Mouse (Mus musculus): ENCODE data around the gene Gm21789.
"Not testable (repeated sequence)": the region's sequence is repeated elsewhere in the genome, so short reads cannot be mapped to it uniquely, and the experiment has no call there.

Gm21789 gene

GRCm38 (mm10) chrX:32941468-32941867, at the start of gene Gm21789:
Gm21789 (plus strand) TSS chrX:32941768.
- DNase-seq (ENCODE audit: low read depth, low spot score), result not testable (repeated sequence)

DNA sequence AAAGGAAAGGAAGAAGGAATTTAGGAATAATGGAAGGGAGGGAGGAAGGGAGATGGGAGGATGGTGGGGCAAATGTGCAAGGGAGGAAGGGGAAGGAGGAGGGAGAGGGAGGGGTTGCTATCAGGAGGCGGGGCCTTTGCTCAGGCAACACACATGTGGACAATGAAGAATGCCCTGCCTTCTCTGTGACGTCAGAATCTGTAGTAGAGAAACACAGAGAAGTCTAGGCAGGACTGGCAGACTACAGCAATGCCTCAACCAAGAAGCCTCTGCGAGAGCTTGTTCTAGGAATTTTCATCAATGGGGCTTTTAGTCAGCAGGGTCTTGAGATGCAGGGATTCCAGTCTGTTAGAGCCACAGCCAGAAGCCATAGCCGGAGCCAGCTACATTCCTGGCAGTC, 47.2 kb upstream of the Gm21789 start, which contains the start of gene Btbd35f30:
Gene Btbd35f30, plus strand, starts transcription at position 301 of the 400 bp plus-strand sequence.
- DNase-seq (ENCODE audit: low read depth, low spot score), result not testable (repeated sequence)

DNA sequence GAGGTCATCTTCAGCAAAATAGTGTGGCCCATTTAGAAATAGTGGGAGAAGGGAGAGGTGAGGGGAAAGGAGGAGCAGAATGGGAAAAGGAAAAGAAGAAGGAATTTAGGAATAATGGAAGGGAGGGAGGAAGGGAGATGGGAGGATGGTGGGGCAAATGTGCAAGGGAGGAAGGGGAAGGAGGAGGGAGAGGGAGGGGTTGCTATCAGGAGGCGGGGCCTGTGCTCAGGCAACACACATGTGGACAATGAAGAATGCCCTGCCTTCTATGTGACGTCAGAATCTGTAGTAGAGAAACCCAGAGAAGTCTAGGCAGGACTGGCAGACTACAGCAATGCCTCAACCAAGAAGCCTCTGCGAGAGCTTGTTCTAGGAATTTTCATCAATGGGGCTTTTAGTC, 32.0 kb downstream of the Gm21789 start, which contains the start of gene Btbd35f5:
Gene Btbd35f5, plus strand, starts transcription at position 301 of the 400 bp plus-strand sequence.
- not testable (repeated sequence) for DNase-seq (ENCODE audit: low read depth, low spot score)

Measured in retina, postnatal 7 days (tissue).